Mouse (Mus musculus) limb, embryonic 15.5 days (tissue): ENCODE data around the gene Gpc2. TPM values are rescaled to one million over a fixed set of nuclear protein-coding genes. Genes with fewer than 3 reads are reported as not detected.

Experiments used
- ATAC-seq: fragments of 200-750 bp; cut with Nextera tagmentation; 2 replicates; pipeline ENCODE4 v1.8.0; 2017; ENCODE audit warnings: low read depth, moderate TSS enrichment; ENCODE audit not compliant: insufficient number of reproducible peaks, low FRiP score, low TSS enrichment
- H3K27ac ChIP-seq: fragments of 300-500 bp; sonication (generic); 2 replicates; pipeline ENCODE4 v1.5.1; 2015; ENCODE audit warnings: moderate library complexity, mild to moderate bottlenecking, inconsistent platforms
- H3K27me3 ChIP-seq: fragments of 300-500 bp; sonication (generic); 2 replicates; pipeline ENCODE4 v1.6.1; 2015; ENCODE audit warnings: inconsistent platforms
- H3K36me3 ChIP-seq: fragments of 300-500 bp; sonication (generic); 2 replicates; pipeline ENCODE4 v1.6.1; 2015; ENCODE audit warnings: inconsistent platforms
- H3K4me1 ChIP-seq: fragments of 300-500 bp; sonication (generic); 2 replicates; pipeline ENCODE4 v1.6.1; 2015; ENCODE audit warnings: inconsistent platforms
- H3K4me2 ChIP-seq: fragments of 300-500 bp; sonication (generic); 2 replicates; pipeline ENCODE4 v1.6.1; 2015; ENCODE audit warnings: mild to moderate bottlenecking, inconsistent platforms
- H3K4me3 ChIP-seq: fragments of 300-500 bp; sonication (generic); 2 replicates; pipeline ENCODE4 v1.5.1; 2015; ENCODE audit warnings: mild to moderate bottlenecking, inconsistent platforms
- H3K9ac ChIP-seq: fragments of 300-500 bp; sonication (generic); 2 replicates; pipeline ENCODE4 v1.6.1; 2015; ENCODE audit warnings: inconsistent platforms
- H3K9me3 ChIP-seq: fragments of 300-500 bp; sonication (generic); 2 replicates; pipeline ENCODE4 v1.6.1; 2016; ENCODE audit warnings: inconsistent platforms
- WGBS: fragments of 180-500 bp; shearing (Covaris S2); methylation state at CpG from one replicate; pipeline ENCODE4 v1.1.7; 2015; 5-methylcytosine and 5-hydroxymethylcytosine counted together
- polyA plus RNA-seq: library from polyadenylated mRNA; unstranded; fragments of >200 nt; fragmentation: Nextera tagmentation; extraction: Ambion mirVana; gene quantifications from 2 replicates; pipeline ENCODE4 v1.2.1, GENCODE M21; 2015

Gene Gpc2
- polyA plus RNA-seq, 1 experiment from 2014 or later: 24.8 TPM

GRCm38 (mm10) chr5:138274186-138274585 is 5.6 kb downstream of the Gpc2 start:
- Histone ChIP-seq H3K4me2 (no peak overlapping the region), H3K27me3 (no peaks in the 10 kb centered on the region), H3K27ac (no peak overlapping the region), H3K9ac (no peak overlapping the region), H3K9me3 (no peaks in the 10 kb centered on the region), H3K4me3 (no peak overlapping the region), H3K36me3 (peaks cover 18% of the 10 kb centered on the region; the same call in 1 of the 2 replicates), H3K4me1 (peaks cover 52% of the 10 kb centered on the region)
- ATAC-seq: no peak
- 80% methylated on average over 8 of the region's 8 CpGs for WGBS

DNA sequence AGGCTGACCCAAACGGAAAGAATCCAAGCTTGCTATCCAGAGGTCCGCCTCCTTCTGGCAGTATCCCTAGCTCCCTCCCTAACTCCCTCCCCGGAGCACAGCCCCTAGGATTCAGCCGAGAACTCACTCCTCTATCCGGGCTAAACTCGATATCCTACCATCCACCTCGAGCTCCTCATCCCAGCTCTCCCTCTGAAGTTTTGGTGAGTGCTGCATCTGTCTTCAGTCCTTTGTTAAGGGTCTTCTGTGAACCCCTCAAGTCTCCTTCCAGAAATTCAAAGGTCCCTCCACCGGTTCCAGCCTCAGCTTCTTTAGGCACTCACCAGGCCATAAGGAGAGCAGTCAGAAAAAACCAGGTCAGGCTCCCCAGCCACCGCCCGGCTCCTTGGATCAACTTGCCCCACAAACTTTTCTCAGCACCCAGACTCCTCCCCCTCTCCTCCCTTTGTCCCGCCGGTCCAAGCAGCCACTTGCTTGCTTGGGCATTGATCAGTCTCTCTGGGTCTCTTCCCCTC is 7.3 kb downstream of the Gpc2 start, which contains the start of gene Gal3st4:
Gal3st4 (minus strand) TSS at position 432 of the 515 bp plus-strand sequence.
- Histone ChIP-seq H3K27ac (peak within 1 kb of the TSS; percentile 80), H3K4me1 (peaks cover 38% of the 10 kb centered on the region), H3K36me3 (peaks cover 12% of the 10 kb centered on the region; the same call in 1 of the 2 replicates), H3K9ac (0 out of 2 replicates have a peak within 1 kb of the TSS, but pooled peaks have one; percentile 7), H3K4me3 (peak within 1 kb of the TSS; percentile 27), H3K9me3 (no peaks in the 10 kb centered on the region), H3K27me3 (no peaks in the 10 kb centered on the region), H3K4me2 (peak within 1 kb of the TSS; percentile 42)
- 2% methylated on average over 12 of the region's 12 CpGs for WGBS
- no peak; the same call in 1 of the 2 replicates for ATAC-seq

DNA sequence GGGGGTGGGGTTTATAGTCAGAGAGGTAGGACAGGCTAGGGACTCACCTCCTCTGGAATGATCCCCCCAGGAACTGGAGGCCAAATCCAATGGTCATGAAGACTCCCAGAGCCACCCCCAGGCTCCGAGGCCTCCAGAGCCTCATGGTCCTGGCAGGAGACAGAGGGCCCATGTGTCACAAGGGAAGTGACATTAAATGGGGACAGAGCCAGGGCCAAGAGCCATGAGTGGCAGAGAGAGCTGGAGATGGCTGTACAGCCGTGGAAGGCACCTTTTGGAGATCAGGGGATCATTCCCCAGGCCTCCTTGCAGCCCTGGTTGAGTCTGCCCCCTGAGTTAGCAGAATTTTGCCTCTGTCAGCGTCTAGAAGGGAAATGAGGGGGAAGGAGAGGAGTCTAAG is 8.6 kb downstream of the Gpc2 start:
- H3K9ac ChIP-seq: no peak overlapping the region

DNA sequence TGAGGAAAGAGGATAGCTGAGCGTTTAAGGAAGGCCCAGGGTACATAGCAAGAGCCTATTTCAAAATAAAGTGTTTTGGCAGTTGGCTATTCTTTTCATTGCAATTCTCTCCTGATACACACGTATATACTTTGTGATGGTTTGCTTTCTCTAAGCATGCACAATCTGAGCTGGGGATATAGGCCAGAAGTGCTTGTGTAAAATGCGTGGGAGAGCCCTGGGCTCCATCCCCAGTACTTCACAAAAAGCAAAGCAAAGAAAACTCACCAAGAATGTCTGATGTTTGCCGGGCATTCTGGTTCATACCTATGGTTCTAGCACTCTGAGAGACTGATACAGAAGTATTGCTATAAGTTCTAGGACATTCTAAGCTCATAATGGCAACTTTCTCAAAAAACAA is 10.8 kb downstream of the Gpc2 start:
- Histone ChIP-seq H3K9ac (no peak overlapping the region), H3K4me3 (no peak overlapping the region), H3K27ac (no peak overlapping the region), H3K36me3 (peaks cover 13% of the 10 kb centered on the region), H3K4me1 (peaks cover 25% of the 10 kb centered on the region), H3K9me3 (no peaks in the 10 kb centered on the region), H3K27me3 (no peaks in the 10 kb centered on the region), H3K4me2 (no peak overlapping the region)
- WGBS: 69% methylated on average over 4 of the region's 4 CpGs
- no peak for ATAC-seq

More for the DNA sequence above, 8.6 kb downstream of the Gpc2 start:
- peaks cover 10% of the 10 kb centered on the region; the same call in 1 of the 2 replicates for H3K36me3 ChIP-seq
- no peak overlapping the region for H3K4me3 ChIP-seq
- no peak overlapping the region for H3K27ac ChIP-seq
- 51% methylated on average over 3 of the region's 3 CpGs for WGBS
- H3K27me3 ChIP-seq: no peaks in the 10 kb centered on the region
- no peak overlapping the region for H3K4me2 ChIP-seq
- no peak for ATAC-seq
- no peaks in the 10 kb centered on the region for H3K9me3 ChIP-seq
- peaks cover 32% of the 10 kb centered on the region for H3K4me1 ChIP-seq

DNA sequence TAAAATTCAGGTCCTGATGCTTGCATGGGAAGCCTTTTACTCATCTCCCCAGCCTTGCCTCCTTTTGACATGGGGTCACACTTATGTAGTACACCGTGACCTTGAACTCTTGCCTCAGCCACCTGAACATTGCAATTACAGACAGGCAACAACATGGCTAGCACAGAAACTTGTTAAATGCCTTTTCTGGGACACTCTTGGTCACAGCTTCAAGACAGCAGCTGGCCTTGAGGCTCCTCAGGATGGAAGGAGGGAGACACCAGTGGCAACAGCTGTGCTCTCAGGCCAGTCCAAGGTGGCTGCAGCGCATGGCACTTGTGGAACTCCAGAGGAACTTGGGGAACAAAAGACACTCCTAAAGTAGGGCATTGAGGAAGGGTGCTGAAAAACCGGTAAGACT is 12.7 kb downstream of the Gpc2 start:
- H3K4me3 ChIP-seq: no peak overlapping the region
- no peak for ATAC-seq
- H3K9ac ChIP-seq: no peak overlapping the region
- no peak overlapping the region for H3K27ac ChIP-seq
- H3K4me2 ChIP-seq: no peak overlapping the region
- H3K27me3 ChIP-seq: no peaks in the 10 kb centered on the region
- no peaks in the 10 kb centered on the region for H3K9me3 ChIP-seq
- H3K4me1 ChIP-seq: peaks cover 25% of the 10 kb centered on the region
- 85% methylated on average over 3 of the region's 3 CpGs for WGBS
- H3K36me3 ChIP-seq: peaks cover 17% of the 10 kb centered on the region

- Histone ChIP-seq H3K36me3 (peaks cover 30% of the 10 kb centered on the region), H3K9ac (no peak overlapping the region), H3K4me2 (no peak overlapping the region), H3K27ac (no peak overlapping the region), H3K4me1 (peaks cover 21% of the 10 kb centered on the region), H3K4me3 (no peak overlapping the region), H3K9me3 (no peaks in the 10 kb centered on the region), H3K27me3 (no peaks in the 10 kb centered on the region)
- WGBS: 93% methylated on average over 4 of the region's 4 CpGs
- ATAC-seq: no peak
These were observed 14.1 kb downstream of the Gpc2 start for GRCm38 (mm10) chr5:138265712-138266111.

GRCm38 (mm10) chr5:138264207-138264578 is 15.6 kb downstream of the Gpc2 start:
- peak overlapping the region; percentile 96 for H3K9ac ChIP-seq
- H3K4me2 ChIP-seq: peak overlapping the region; percentile 92
- H3K27ac ChIP-seq: peak overlapping the region; percentile 79
- peaks cover 45% of the 10 kb centered on the region for H3K36me3 ChIP-seq
- no peaks in the 10 kb centered on the region for H3K9me3 ChIP-seq
- ATAC-seq: no peak
- peaks cover 26% of the 10 kb centered on the region for H3K4me1 ChIP-seq
- H3K4me3 ChIP-seq: peak overlapping the region; percentile 89
- 10% methylated on average over 6 of the region's 6 CpGs for WGBS
- H3K27me3 ChIP-seq: no peaks in the 10 kb centered on the region

DNA sequence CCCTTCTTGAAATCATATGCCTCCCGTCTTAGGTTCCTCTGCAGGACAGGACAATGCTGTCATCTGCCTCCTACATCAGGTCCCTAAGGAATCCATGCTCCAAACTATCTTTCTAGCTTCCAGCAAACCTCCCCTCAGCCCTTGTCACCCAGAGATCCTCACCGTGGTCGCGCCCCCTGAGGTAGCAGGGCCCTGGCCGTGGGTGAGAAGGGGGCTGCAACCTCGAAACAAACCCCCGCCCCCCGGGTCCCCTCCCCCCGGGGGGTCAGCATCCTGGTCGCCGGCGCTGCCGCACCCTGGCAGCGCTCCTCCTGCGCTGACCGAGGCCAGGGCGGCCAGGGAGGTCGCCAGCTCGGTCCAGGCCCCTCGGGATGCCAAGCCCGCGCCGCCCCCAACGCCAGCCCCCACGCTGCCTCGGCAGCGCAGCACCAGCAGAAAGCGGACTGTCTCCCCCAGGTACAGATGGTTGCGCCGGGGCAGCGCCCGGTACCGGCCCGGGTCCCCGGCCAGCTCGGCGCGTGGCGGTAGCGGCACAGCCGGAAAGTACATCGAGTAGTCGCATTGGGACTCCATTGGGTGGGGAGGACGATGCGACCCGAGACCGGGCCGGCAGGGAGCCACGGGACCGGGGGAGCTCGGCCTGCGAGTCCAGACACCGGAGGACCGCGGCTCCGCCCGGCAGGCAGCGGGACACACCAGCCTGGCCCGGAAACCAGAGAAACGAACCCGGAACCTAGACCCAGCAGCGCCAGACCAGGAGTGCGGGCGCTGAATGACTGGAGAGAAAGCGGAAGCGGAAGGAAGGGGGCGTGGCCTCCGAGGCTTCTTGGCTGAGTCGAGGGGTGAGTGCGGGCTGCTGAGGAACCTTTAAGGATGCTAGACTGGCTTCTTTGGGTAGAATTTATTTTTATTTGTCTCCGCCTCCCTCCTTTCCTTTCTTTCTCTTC is 16.3 kb downstream of the Gpc2 start, which contains the start of gene BC037034:
BC037034 (minus strand) TSS at position 774 of the 947 bp plus-strand sequence.
- peak; percentile 81 for ATAC-seq
- peaks cover 52% of the 10 kb centered on the region for H3K36me3 ChIP-seq
- WGBS: under 1% methylated on average over 64 of the region's 71 CpGs
- H3K4me3 ChIP-seq: peak within 1 kb of the TSS; percentile 89
- H3K9me3 ChIP-seq: no peaks in the 10 kb centered on the region
- peak within 1 kb of the TSS; percentile 79 for H3K27ac ChIP-seq
- H3K4me2 ChIP-seq: peak within 1 kb of the TSS; percentile 92
- H3K4me1 ChIP-seq: peaks cover 26% of the 10 kb centered on the region
- no peaks in the 10 kb centered on the region for H3K27me3 ChIP-seq
- H3K9ac ChIP-seq: peak within 1 kb of the TSS; percentile 96

DNA sequence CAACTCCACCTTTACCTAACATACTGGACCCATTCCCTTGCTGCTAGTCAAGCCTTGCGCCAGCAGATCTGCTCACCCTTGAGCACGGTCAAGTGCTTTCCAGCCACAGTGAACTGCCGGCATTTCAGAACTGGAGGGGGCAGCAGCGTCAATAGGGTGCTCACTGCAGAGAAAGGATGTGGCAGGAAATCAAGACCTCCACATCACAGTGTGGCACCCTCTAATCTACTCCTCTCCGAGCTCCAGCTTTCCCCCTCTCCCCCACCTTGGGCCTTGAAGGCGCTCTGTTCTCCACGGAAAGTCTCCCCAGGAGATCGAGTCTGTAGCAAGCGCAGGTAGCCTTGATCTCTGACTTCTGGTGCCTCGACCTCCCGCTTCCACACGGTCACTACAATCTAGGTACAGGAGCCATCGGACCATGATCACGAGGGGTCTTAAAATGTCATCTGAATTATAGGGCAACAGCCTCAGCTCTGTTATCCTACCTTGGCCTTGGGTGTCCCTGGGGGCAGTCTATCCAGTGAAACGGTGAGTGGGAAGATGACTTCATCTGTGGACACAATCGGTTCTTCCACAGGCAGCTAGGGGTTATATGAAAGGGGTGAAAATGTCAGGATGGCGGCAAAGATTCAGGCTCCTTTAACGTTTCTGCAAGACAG is 17.1 kb downstream of the Gpc2 start:
- Histone ChIP-seq H3K27ac (no peak overlapping the region), H3K4me3 (peak overlapping the region; percentile 89), H3K9me3 (no peaks in the 10 kb centered on the region), H3K36me3 (peaks cover 59% of the 10 kb centered on the region), H3K4me2 (peak overlapping the region; percentile 92), H3K27me3 (no peaks in the 10 kb centered on the region), H3K4me1 (peaks cover 26% of the 10 kb centered on the region), H3K9ac (peak overlapping the region; percentile 96)
- ATAC-seq: no peak
- 63% methylated on average over 18 of the region's 18 CpGs for WGBS

- ATAC-seq: no peak
- Histone ChIP-seq H3K9ac (no peak overlapping the region), H3K27ac (no peak overlapping the region), H3K36me3 (peaks cover 64% of the 10 kb centered on the region), H3K4me3 (0 out of 2 replicates have a peak overlapping the region, but pooled peaks have one; percentile 89), H3K9me3 (no peaks in the 10 kb centered on the region), H3K4me2 (no peak overlapping the region), H3K4me1 (peaks cover 30% of the 10 kb centered on the region), H3K27me3 (no peaks in the 10 kb centered on the region)
- WGBS: 71% methylated on average over 4 of the region's 4 CpGs
These were observed 17.8 kb downstream of the Gpc2 start for GRCm38 (mm10) chr5:138262001-138262400.

- H3K4me3 ChIP-seq: no peak overlapping the region
- ATAC-seq: no peak
- peaks cover 57% of the 10 kb centered on the region for H3K36me3 ChIP-seq
- no peak overlapping the region for H3K27ac ChIP-seq
- H3K9ac ChIP-seq: no peak overlapping the region
- H3K4me1 ChIP-seq: peaks cover 39% of the 10 kb centered on the region
- no peak overlapping the region for H3K4me2 ChIP-seq
- no peaks in the 10 kb centered on the region for H3K9me3 ChIP-seq
- WGBS: 83% methylated on average over 11 of the region's 11 CpGs
- H3K27me3 ChIP-seq: no peaks in the 10 kb centered on the region
These were observed 19.0 kb downstream of the Gpc2 start for GRCm38 (mm10) chr5:138260834-138261233.
